Mouse (Mus musculus) kidney, adult 2 months (tissue): ENCODE measurements around the gene Lzts2. TPM values are rescaled to one million over a fixed set of nuclear protein-coding genes. Genes with fewer than 3 reads are reported as not detected.
"Not testable (repeated sequence)": the region's sequence is repeated elsewhere in the genome, so short reads cannot be mapped to it uniquely, and the experiment has no call there.

Experiments used
- DNase-seq: peaks from one replicate; pipeline ENCODE4 v3.0.0; 2021
- H3K27ac ChIP-seq: fragments of 200-500 bp; 2 replicates; pipeline ENCODE4 v1.5.1; 2012; ENCODE audit warnings: low read depth, low read length, control low read depth, inconsistent platforms; ENCODE audit not compliant: insufficient read depth
- H3K27me3 ChIP-seq: fragments of 200-500 bp; replicated peaks from 2 replicates; pipeline ENCODE4 v1.6.1; 2012; ENCODE audit warnings: mild to moderate bottlenecking, moderate library complexity, low read length, inconsistent platforms; ENCODE audit not compliant: control insufficient read depth, insufficient read depth
- H3K36me3 ChIP-seq: fragments of 200-500 bp; 2 replicates; pipeline ENCODE4 v1.6.1; 2012; ENCODE audit warnings: mild to moderate bottlenecking, moderate library complexity, low read length, inconsistent platforms; ENCODE audit not compliant: control insufficient read depth, insufficient read depth
- H3K4me1 ChIP-seq: fragments of 200-500 bp; 2 replicates; pipeline ENCODE4 v1.6.1; 2011; ENCODE audit warnings: low read length; ENCODE audit not compliant: control insufficient read depth, insufficient read depth
- H3K4me3 ChIP-seq: fragments of 200-500 bp; 2 replicates; pipeline ENCODE4 v1.5.1; 2011; ENCODE audit warnings: mild to moderate bottlenecking, low read depth, low read length, control low read depth; ENCODE audit not compliant: insufficient read depth
- CTCF ChIP-seq: fragments of 200-500 bp; conservative IDR thresholded peaks from 2 replicates; pipeline ENCODE4 v1.5.1; 2011; ENCODE audit warnings: low read depth, mild to moderate bottlenecking, control low read depth, low read length, moderate library complexity, mixed read lengths; ENCODE audit not compliant: insufficient read depth, insufficient read length
- POLR2A ChIP-seq: fragments of 200-500 bp; IDR thresholded peaks from one replicate; pipeline ENCODE4 v1.6.1; 2011; ENCODE audit warnings: low read depth, low read length, control low read depth
- WGBS: fragments of 180-500 bp; shearing (Covaris S2); methylation state at CpG from one replicate; pipeline ENCODE4 v1.1.7; 2018; 5-methylcytosine and 5-hydroxymethylcytosine counted together
- polyA plus RNA-seq: library from polyadenylated mRNA; depleted of rRNA; stranded (reverse); fragments of >200 nt; gene quantifications from 2 replicates; pipeline ENCODE4 v1.2.3, GENCODE M21; 2012

The Lzts2 gene
- polyA plus RNA-seq, 1 experiment = 54.7 TPM

GRCm38 (mm10) chr19:45030746-45031693 is 16.8 kb downstream of the Lzts2 start:
- no peak for TF ChIP-seq POLR2A
- peak; percentile 82 for TF ChIP-seq CTCF

GRCm38 (mm10) chr19:45031780-45032179 is 17.6 kb downstream of the Lzts2 start:
- peaks cover 7% of the 10 kb centered on the region; the same call in 1 of the 2 replicates for H3K4me1 ChIP-seq
- TF ChIP-seq CTCF (peak; percentile 93), POLR2A (no peak)
- peak; percentile 85 for DNase-seq
- H3K27ac ChIP-seq = no peak overlapping the region
- H3K36me3 ChIP-seq = no peaks in the 10 kb centered on the region
- H3K27me3 ChIP-seq = no peaks in the 10 kb centered on the region
- no peak overlapping the region for H3K4me3 ChIP-seq
- 20% methylated on average over 4 of the region's 4 CpGs for WGBS

More at GRCm38 (mm10) chr19:45030746-45031693, 16.8 kb downstream of the Lzts2 start:
- H3K4me1 ChIP-seq = peaks cover 7% of the 10 kb centered on the region; the same call in 1 of the 2 replicates
- no peak overlapping the region for H3K4me3 ChIP-seq
- no peak overlapping the region for H3K27ac ChIP-seq
- 29% methylated on average over 20 of the region's 20 CpGs for WGBS
- no peaks in the 10 kb centered on the region; the same call in 1 of the 2 replicates for H3K36me3 ChIP-seq
- no peaks in the 10 kb centered on the region for H3K27me3 ChIP-seq
- DNase-seq = peak; percentile 91

GRCm38 (mm10) chr19:45032570-45033332 is 18.5 kb downstream of the Lzts2 start:
- Histone ChIP-seq H3K27me3 (no peaks in the 10 kb centered on the region), H3K27ac (no peak overlapping the region), H3K4me3 (no peak overlapping the region), H3K4me1 (peaks cover 7% of the 10 kb centered on the region; the same call in 1 of the 2 replicates), H3K36me3 (no peaks in the 10 kb centered on the region)
- no peak for DNase-seq
- TF ChIP-seq CTCF (peak; percentile 44; the same call in 1 of the 2 replicates), POLR2A (no peak)
- WGBS = 50% methylated on average over 17 of the region's 17 CpGs

- Histone ChIP-seq H3K36me3 (no peaks in the 10 kb centered on the region), H3K4me1 (no peaks in the 10 kb centered on the region), H3K27me3 (no peaks in the 10 kb centered on the region), H3K27ac (no peak overlapping the region), H3K4me3 (no peak overlapping the region)
- DNase-seq = no peak
- TF ChIP-seq CTCF (peak; percentile 49), POLR2A (no peak)
- WGBS = 44% methylated on average over 16 of the region's 16 CpGs
Observed at GRCm38 (mm10) chr19:45036867-45037266, 22.7 kb downstream of the Lzts2 start.

GRCm38 (mm10) chr19:45038198-45038597 is 24.0 kb downstream of the Lzts2 start:
- H3K27ac ChIP-seq, H3K27me3 ChIP-seq, H3K36me3 ChIP-seq, H3K4me1 ChIP-seq, DNase-seq, H3K4me3 ChIP-seq: not testable (repeated sequence)
- 89% methylated on average over 7 of the region's 7 CpGs for WGBS

- 51% methylated on average over 13 of the region's 13 CpGs for WGBS
- no peak for TF ChIP-seq CTCF
- no peak for TF ChIP-seq POLR2A
- no peaks in the 10 kb centered on the region; the same call in 1 of the 2 replicates for H3K27me3 ChIP-seq
- H3K4me3 ChIP-seq = no peak overlapping the region
- no peaks in the 10 kb centered on the region for H3K4me1 ChIP-seq
- H3K27ac ChIP-seq = no peak overlapping the region
- H3K36me3 ChIP-seq = no peaks in the 10 kb centered on the region
- no peak for DNase-seq
Observed at GRCm38 (mm10) chr19:45040214-45040613, 26.0 kb downstream of the Lzts2 start.
